14 mouse cellular contexts compared by ENCODE assay signal in the genomic region with DNA sequence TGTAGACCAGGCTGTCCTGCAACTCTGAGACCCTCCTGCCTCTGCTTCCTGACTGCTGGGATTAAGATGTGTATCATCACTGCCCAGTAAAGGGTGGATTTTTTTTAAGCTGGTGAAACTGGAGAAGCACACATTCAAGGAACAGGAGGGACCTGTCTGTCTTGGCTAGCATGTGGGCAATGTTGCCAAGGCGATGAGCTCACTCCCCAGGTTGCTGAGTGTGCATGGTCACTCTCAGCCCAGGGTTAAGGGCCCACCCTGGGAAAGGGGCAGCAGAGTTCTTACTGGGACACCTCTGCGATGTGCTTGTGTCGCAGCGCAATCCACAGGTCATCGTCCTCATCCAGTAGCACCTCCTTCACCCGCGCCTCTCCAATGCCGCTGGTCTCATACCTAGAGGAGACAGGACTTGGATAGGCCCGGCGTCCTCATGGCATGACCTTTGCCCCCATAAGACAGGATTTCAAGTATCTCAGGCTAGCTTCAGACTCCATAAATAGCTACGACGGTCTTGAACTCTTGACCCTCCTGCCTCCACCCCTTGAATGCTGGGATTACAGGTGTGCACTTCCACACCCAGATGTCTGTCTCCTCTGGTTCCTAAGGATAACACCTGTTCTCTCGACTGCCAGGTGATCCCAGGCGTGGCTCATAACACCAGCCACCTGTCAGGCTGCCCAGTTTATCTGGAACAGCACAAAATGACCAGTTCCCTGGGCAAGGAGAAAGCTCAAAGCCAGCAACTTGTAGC. TPM values are rescaled to one million over a fixed set of nuclear protein-coding genes. Genes with fewer than 3 reads are reported as not detected.
"Had no signal": no experiment of that assay in that cellular context is flagged by ENCODE, and none has a peak within 500 bp of the region (broad histone marks: within the 10 kb centered on the region; RNA-seq: fewer than 3 reads in every experiment).

No protein-coding gene starts in this region.

- H3K27me3 ChIP-seq: limb, embryonic 13.5 days; midbrain, embryonic 12.5 days; neural tube, embryonic 15.5 days had no signal

- H3K4me1 ChIP-seq: limb, embryonic 13.5 days; midbrain, embryonic 12.5 days; neural tube, embryonic 15.5 days had no signal

- H3K9ac ChIP-seq: limb, embryonic 13.5 days; liver, embryonic 14.5 days; midbrain, embryonic 12.5 days; neural tube, embryonic 15.5 days had no signal

- H3K4me2 ChIP-seq: limb, embryonic 13.5 days; midbrain, embryonic 12.5 days; neural tube, embryonic 15.5 days had no signal

- H3K27ac ChIP-seq: limb, embryonic 13.5 days; liver, embryonic 14.5 days; midbrain, embryonic 12.5 days; neural tube, embryonic 15.5 days had no signal

- DNase-seq: kidney, adult 9 months; kidney, postnatal 14 days; layer of hippocampus, postnatal 36 days; lung, adult 18-20 months; right cerebral cortex, adult 18-20 months; right cerebral cortex, postnatal 25 days; thymus, adult 18-20 months; thymus, postnatal 14 days had no signal

- H3K4me3 ChIP-seq: limb, embryonic 13.5 days; midbrain, embryonic 12.5 days; neural tube, embryonic 15.5 days had no signal

- H3K9me3 ChIP-seq: limb, embryonic 13.5 days; midbrain, embryonic 12.5 days; neural tube, embryonic 15.5 days had no signal

RNA-seq across cellular contexts. Expression of gene Cfap157, which starts 24.8 kb away (rescaled TPM):
- polyA plus RNA-seq: liver, adult 2 months; liver, embryonic 14.5 days; neural tube, embryonic 11.5 days had no signal
